Mouse (Mus musculus) urinary bladder, postnatal 4 days (tissue): ENCODE measurements around the gene Fam213a.

Source experiments
- DNase-seq, 2 experiments: peaks; one replicate each; pipeline ENCODE4 v3.0.0; 2021 to 2022; ENCODE audit warnings: low spot score in 2 of 2

The Fam213a gene

GRCm38 (mm10) chr14:41004201-41005141 is 9.1 kb downstream of the Fam213a start:
- DNase-seq: peak; percentile 65 to 83

GRCm38 (mm10) chr14:41001576-41001975 is 12.0 kb downstream of the Fam213a start:
- no peak for DNase-seq

DNA sequence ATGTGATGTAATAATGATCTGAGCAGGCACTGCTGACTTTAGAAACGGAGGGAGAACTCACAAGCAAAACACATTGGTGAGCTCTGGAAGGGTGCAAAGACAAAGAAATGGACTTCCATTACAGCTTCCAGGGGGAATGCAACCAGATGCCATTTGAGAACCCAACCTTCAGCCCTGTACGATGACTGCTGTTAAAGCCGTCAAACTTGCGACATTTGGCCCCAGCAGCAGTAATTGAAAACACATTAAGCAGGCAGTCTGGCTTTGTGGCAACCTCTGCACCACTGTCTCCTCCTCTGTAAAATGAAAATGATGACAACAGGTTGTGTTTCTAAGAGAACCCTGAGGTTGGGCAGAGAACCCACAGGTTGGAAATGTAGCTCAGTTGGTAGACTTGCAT is 12.8 kb downstream of the Fam213a start:
- DNase-seq: no peak

DNA sequence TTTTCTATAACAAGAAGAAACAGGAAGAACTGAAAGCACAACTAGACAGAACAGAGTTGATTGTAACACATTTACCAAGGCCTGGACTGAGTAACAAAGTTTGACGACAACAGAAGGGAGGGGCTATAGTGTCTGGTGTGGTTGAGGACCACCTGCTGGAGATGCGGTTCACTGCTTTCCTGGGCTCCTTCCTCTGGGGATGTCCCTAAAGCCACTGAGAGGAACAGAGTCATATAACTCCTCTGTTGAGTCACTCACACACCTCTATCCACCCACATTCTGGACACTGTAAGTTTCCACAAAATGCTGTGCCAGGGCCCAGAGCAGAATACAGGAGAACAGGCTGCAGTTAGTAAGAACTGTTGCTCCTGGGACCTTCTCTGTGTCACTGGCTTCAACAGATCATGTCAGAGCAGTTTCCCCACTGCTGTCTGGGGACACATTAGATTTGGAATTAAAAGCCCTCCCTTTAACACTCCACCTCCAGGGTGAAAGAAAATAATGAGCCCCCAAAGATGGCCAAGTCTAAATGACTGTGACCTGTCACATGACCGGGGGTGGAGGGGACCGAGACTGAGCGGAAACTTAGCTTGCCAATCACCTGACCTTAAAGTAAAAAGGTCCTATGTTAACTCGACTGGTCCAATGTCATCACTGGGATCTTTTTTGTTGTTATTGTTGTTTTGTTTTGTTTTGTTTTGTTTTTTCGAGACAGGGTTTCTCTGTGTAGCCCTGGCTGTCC is 13.5 kb downstream of the Fam213a start:
- no peak for DNase-seq

GRCm38 (mm10) chr14:40996171-40996570 is 17.4 kb downstream of the Fam213a start:
- no peak for DNase-seq

- no peak for DNase-seq
Observed at GRCm38 (mm10) chr14:40992464-40992863, 21.1 kb downstream of the Fam213a start.

- DNase-seq: no peak
Observed at GRCm38 (mm10) chr14:40988780-40989179, 24.8 kb downstream of the Fam213a start.

DNA sequence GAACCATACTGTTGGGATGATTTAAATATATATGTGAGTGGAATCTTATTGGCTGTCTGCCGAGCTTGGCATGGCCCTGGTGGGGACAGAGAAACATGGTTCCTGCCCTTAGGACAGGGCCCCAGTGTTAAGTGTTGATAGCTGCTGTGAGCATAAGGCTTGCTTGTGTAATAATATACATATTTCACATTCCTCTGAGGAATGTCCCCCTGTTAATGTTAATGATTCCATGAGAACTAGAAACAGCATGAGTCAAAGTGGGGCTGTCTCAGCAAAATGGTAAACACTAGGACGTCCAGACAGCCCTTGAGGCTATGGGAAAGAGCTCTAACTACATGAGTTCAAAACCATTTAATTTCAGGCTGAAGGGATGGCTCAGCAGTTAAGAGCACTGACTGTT is 26.4 kb downstream of the Fam213a start:
- no peak for DNase-seq

- DNase-seq: no peak
Observed at GRCm38 (mm10) chr14:40985635-40986034, 28.0 kb downstream of the Fam213a start.

- no peak for DNase-seq
Observed at GRCm38 (mm10) chr14:40979723-40980122, 33.9 kb downstream of the Fam213a start.

- no peak for DNase-seq
Observed at GRCm38 (mm10) chr14:40979002-40979401, 34.6 kb downstream of the Fam213a start.

- DNase-seq: peak; percentile 50 to 64
Observed at GRCm38 (mm10) chr14:40975127-40975721, 38.4 kb downstream of the Fam213a start.

- peak in 1 of 2 experiments; percentile 25 for DNase-seq
Observed at GRCm38 (mm10) chr14:40968051-40968450, 45.5 kb downstream of the Fam213a start.

GRCm38 (mm10) chr14:40967598-40967900 is 46.0 kb downstream of the Fam213a start:
- DNase-seq: no peak

- DNase-seq: peak; percentile 97 to 98
Observed at GRCm38 (mm10) chr14:40966862-40967597, 46.6 kb downstream of the Fam213a start.

DNA sequence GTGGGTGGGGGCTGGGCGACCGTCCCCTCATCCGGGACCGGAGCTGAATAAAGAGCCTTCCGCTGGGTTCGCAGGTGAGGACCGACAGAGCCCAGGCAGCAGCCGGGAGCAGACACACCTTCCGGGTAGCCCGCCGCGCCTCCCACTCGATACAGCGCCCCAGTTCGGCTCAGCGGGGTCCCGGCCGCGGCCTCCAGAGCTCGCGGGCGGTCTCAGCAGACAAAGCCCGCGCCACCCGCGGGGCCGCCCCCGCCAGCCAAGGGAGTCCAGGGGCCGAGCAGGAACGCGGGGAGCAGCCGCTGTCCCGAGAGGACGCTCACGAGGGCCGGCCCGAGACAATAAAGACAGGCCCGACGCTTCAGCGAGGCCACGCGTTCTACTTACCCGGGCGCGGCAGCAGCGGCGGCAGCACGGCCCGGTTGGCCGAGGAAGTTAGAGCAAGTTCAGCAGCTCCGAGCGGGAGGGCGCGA is 47.2 kb downstream of the Fam213a start, which contains the start of gene Tspan14:
Tspan14 (minus strand) TSS at position 416 of the 470 bp plus-strand sequence.
- no peak for DNase-seq

DNA sequence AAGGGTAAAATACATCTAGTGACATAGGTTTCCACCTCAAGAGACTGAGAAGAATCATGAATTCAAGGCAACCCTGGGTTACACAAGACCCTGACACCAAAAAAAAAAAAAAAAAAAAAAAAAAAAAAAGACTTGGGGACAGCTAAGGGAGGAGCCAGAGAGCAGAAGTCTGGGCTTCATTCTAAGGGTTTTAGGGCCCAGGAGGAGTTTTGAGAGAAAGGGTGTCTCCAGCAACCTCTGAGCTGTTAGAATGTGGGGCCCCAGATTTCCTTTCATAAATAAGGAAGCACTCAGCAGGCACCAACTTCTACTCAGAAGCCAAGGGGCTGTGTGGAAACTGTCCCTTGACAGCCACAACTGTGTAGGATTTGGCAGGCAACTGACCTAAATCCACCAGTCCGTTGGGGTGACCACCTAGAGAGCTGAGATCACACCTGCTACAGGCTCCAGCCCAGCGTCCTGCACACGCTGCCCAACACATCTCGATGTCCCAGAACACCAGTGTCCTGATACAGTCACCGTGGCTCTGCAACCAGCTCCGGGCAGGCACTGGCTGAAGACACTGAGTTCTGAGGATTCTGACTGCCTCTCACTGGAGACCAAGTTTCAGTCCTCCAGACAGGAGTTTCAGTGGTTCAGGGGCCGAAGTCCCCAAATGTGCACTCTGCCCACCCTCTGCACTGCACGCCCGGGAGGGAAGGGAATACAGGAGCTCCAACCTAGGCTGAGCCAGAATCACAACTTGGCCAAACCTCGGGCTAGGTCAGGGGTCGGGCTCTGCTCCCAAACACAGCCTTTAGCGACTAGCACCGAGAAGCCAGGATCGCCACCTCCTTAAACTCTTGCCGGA is 47.9 kb downstream of the Fam213a start:
- peak in 1 of 2 experiments; percentile 60 for DNase-seq

- DNase-seq: no peak
Observed at GRCm38 (mm10) chr14:40964881-40965280, 48.7 kb downstream of the Fam213a start.

GRCm38 (mm10) chr14:40964214-40964610 is 49.4 kb downstream of the Fam213a start:
- DNase-seq: no peak

DNA sequence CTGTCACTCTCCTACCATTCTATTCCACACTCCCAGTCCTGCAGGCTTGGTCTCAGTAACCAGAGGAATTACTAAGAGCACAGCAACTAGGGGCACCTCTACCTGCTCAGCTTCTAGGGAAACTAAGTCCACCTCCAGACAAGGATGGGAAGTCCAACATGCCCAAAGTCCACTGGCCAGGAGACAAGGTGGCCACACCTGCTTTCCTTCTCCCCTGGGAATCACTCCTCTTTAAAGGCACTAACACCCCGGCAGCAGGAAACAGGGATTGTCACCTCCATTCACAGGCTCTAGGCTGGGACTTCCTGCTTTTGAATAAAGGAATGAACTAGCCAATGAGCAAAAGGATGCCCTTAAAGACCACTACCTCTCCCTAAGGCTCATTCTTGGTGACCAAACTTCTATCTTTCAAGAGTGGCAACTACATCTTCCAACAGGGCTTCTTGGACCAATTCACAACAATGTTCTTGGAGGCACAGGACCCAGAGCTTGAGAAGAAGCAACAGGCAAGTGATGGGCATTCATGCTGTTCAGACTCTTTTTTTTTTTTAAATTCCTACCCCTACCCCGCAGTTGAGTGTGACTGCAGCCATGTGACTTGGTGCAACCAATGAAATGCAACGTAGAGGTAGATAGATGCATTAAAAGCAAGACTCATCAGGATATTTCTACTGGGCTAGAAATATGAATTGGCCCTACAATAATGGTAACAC is 49.9 kb downstream of the Fam213a start:
- DNase-seq: no peak
